Mouse (Mus musculus) hindbrain, embryonic 16.5 days (tissue): ENCODE results near the gene Obscn. TPM values are rescaled to one million over a fixed set of nuclear protein-coding genes. Genes with fewer than 3 reads are reported as not detected.
A peak's percentile ranks its signal among the peaks of the same experiment; 100 is the strongest.

ENCODE experiments used
- ATAC-seq: fragments of 200-750 bp; cut with Nextera tagmentation; 2 replicates; pipeline ENCODE4 v1.8.0; 2017; ENCODE audit warnings: moderate TSS enrichment, moderate library complexity
- H3K27ac ChIP-seq: fragments of 300-500 bp; sonication (generic); 2 replicates; pipeline ENCODE4 v1.5.1; 2014; ENCODE audit warnings: low read depth, mild to moderate bottlenecking, control low read depth, low read length, moderate library complexity
- H3K27me3 ChIP-seq: fragments of 300-500 bp; sonication (generic); replicated peaks from 2 replicates; pipeline ENCODE4 v1.6.1; 2014; ENCODE audit warnings: low read length; ENCODE audit not compliant: control insufficient read depth, insufficient read depth
- H3K36me3 ChIP-seq: fragments of 300-500 bp; sonication (generic); 2 replicates; pipeline ENCODE4 v1.6.1; 2014; ENCODE audit warnings: mild to moderate bottlenecking, low read length, moderate library complexity, mixed read lengths; ENCODE audit not compliant: control insufficient read depth, insufficient read depth
- H3K4me1 ChIP-seq: fragments of 300-500 bp; sonication (generic); 2 replicates; pipeline ENCODE4 v1.6.1; 2014; ENCODE audit warnings: low read depth, low read length; ENCODE audit not compliant: control insufficient read depth, insufficient read depth
- H3K4me2 ChIP-seq: fragments of 300-500 bp; sonication (generic); 2 replicates; pipeline ENCODE4 v1.6.1; 2014; ENCODE audit warnings: mild to moderate bottlenecking, low read length, control low read depth, moderate library complexity
- H3K4me3 ChIP-seq: fragments of 300-500 bp; sonication (generic); 2 replicates; pipeline ENCODE4 v1.5.1; 2014; ENCODE audit warnings: mild to moderate bottlenecking, low read length, control low read depth, moderate library complexity
- H3K9ac ChIP-seq: fragments of 300-500 bp; sonication (generic); 2 replicates; pipeline ENCODE4 v1.6.1; 2014; ENCODE audit warnings: low read depth, mild to moderate bottlenecking, control low read depth, low read length, moderate library complexity
- H3K9me3 ChIP-seq: fragments of 300-500 bp; sonication (generic); 2 replicates; pipeline ENCODE4 v1.6.1; 2014; ENCODE audit warnings: mild to moderate bottlenecking, low read length, moderate library complexity; ENCODE audit not compliant: control insufficient read depth
- WGBS: fragments of 180-500 bp; shearing (Covaris S2); extraction: QIAGEN DNeasy Blood & Tissue Kit; methylation state at CpG from one replicate; pipeline ENCODE4 v1.1.7; 2014; 5-methylcytosine and 5-hydroxymethylcytosine counted together
- polyA plus RNA-seq: library from polyadenylated mRNA; unstranded; fragments of >200 nt; fragmentation: Nextera tagmentation; extraction: Ambion mirVana; gene quantifications from 2 replicates; pipeline ENCODE4 v1.2.1, GENCODE M21; 2015

Gene Obscn
- polyA plus RNA-seq, 1 experiment from 2014 or later = 0.48 TPM

- WGBS = under 1% methylated on average over 64 of the region's 64 CpGs
- Histone ChIP-seq H3K27ac (peak within 1 kb of the TSS; percentile 75), H3K36me3 (peaks cover 11% of the 10 kb centered on the region; the same call in 1 of the 2 replicates), H3K4me3 (peak within 1 kb of the TSS; percentile 97), H3K9me3 (no peaks in the 10 kb centered on the region), H3K9ac (peak within 1 kb of the TSS; percentile 95), H3K4me2 (peak within 1 kb of the TSS; percentile 100), H3K4me1 (peaks cover 40% of the 10 kb centered on the region), H3K27me3 (no peaks in the 10 kb centered on the region)
- peak; percentile 86 for ATAC-seq
Measured at GRCm38 (mm10) chr11:58978027-58978705, 158.0 kb downstream of the Obscn start, which contains the start of gene Trim11. TSS of gene Trim11 (plus strand) at chr11:58978093.

GRCm38 (mm10) chr11:58977607-58978026 lies 158.6 kb downstream of the Obscn start:
- Histone ChIP-seq H3K4me1 (peaks cover 40% of the 10 kb centered on the region), H3K36me3 (peaks cover 8% of the 10 kb centered on the region; the same call in 1 of the 2 replicates), H3K27me3 (no peaks in the 10 kb centered on the region), H3K27ac (peak overlapping the region; percentile 75), H3K4me2 (peak overlapping the region; percentile 100), H3K9ac (peak overlapping the region; percentile 95), H3K4me3 (peak overlapping the region; percentile 97), H3K9me3 (no peaks in the 10 kb centered on the region)
- ATAC-seq = peak; percentile 22; the same call in 1 of the 2 replicates
- under 1% methylated on average over 21 of the region's 21 CpGs for WGBS

GRCm38 (mm10) chr11:58977150-58977549 lies 159.1 kb downstream of the Obscn start:
- no peak for ATAC-seq
- WGBS = under 1% methylated on average over 29 of the region's 29 CpGs
- H3K4me2 ChIP-seq = peak overlapping the region; percentile 100

GRCm38 (mm10) chr11:58974414-58974813 lies 161.8 kb downstream of the Obscn start:
- Histone ChIP-seq H3K9ac (no peak overlapping the region), H3K4me2 (no peak overlapping the region), H3K27ac (no peak overlapping the region), H3K9me3 (no peaks in the 10 kb centered on the region), H3K36me3 (peaks cover 4% of the 10 kb centered on the region; the same call in 1 of the 2 replicates), H3K4me1 (peaks cover 23% of the 10 kb centered on the region), H3K4me3 (no peak overlapping the region), H3K27me3 (no peaks in the 10 kb centered on the region)
- 78% methylated on average over 3 of the region's 3 CpGs for WGBS
- ATAC-seq = no peak

More at GRCm38 (mm10) chr11:58977150-58977549, 159.1 kb downstream of the Obscn start:
- H3K27ac ChIP-seq = peak overlapping the region; percentile 75
- peak overlapping the region; percentile 95 for H3K9ac ChIP-seq
- H3K4me1 ChIP-seq = peaks cover 40% of the 10 kb centered on the region
- no peaks in the 10 kb centered on the region for H3K9me3 ChIP-seq
- H3K36me3 ChIP-seq = peaks cover 6% of the 10 kb centered on the region; the same call in 1 of the 2 replicates
- H3K27me3 ChIP-seq = no peaks in the 10 kb centered on the region
- H3K4me3 ChIP-seq = peak overlapping the region; percentile 97

- Histone ChIP-seq H3K27ac (no peak overlapping the region), H3K9me3 (no peaks in the 10 kb centered on the region), H3K4me1 (peaks cover 10% of the 10 kb centered on the region), H3K36me3 (peaks cover 6% of the 10 kb centered on the region; the same call in 1 of the 2 replicates), H3K4me2 (no peak overlapping the region), H3K9ac (no peak overlapping the region), H3K27me3 (no peaks in the 10 kb centered on the region), H3K4me3 (no peak overlapping the region)
- 98% methylated on average over 3 of the region's 3 CpGs for WGBS
- no peak for ATAC-seq
Measured at GRCm38 (mm10) chr11:58971796-58972195, 164.4 kb downstream of the Obscn start.

GRCm38 (mm10) chr11:58970831-58971530 lies 165.2 kb downstream of the Obscn start:
- Histone ChIP-seq H3K4me3 (no peak overlapping the region), H3K4me1 (peaks cover 8% of the 10 kb centered on the region), H3K9me3 (no peaks in the 10 kb centered on the region), H3K36me3 (peaks cover 6% of the 10 kb centered on the region; the same call in 1 of the 2 replicates), H3K4me2 (no peak overlapping the region), H3K9ac (no peak overlapping the region), H3K27ac (no peak overlapping the region), H3K27me3 (no peaks in the 10 kb centered on the region)
- 89% methylated on average over 21 of the region's 21 CpGs for WGBS
- ATAC-seq = no peak

- H3K9me3 ChIP-seq = no peaks in the 10 kb centered on the region
- WGBS = 80% methylated on average over 6 of the region's 6 CpGs
- ATAC-seq = no peak
Measured at GRCm38 (mm10) chr11:58969659-58970058, 166.5 kb downstream of the Obscn start.

GRCm38 (mm10) chr11:58969027-58969426 lies 167.2 kb downstream of the Obscn start:
- Histone ChIP-seq H3K27me3 (no peaks in the 10 kb centered on the region), H3K36me3 (peaks cover 5% of the 10 kb centered on the region; the same call in 1 of the 2 replicates), H3K4me1 (no peaks in the 10 kb centered on the region), H3K9me3 (no peaks in the 10 kb centered on the region), H3K4me2 (no peak overlapping the region), H3K27ac (no peak overlapping the region), H3K9ac (no peak overlapping the region), H3K4me3 (no peak overlapping the region)
- 86% methylated on average over 8 of the region's 8 CpGs for WGBS
- no peak for ATAC-seq

More at GRCm38 (mm10) chr11:58969659-58970058, 166.5 kb downstream of the Obscn start:
- no peak overlapping the region for H3K4me2 ChIP-seq
- peaks cover 6% of the 10 kb centered on the region; the same call in 1 of the 2 replicates for H3K36me3 ChIP-seq
- no peaks in the 10 kb centered on the region for H3K4me1 ChIP-seq
- H3K9ac ChIP-seq = no peak overlapping the region
- no peak overlapping the region for H3K4me3 ChIP-seq
- no peak overlapping the region for H3K27ac ChIP-seq
- H3K27me3 ChIP-seq = no peaks in the 10 kb centered on the region

GRCm38 (mm10) chr11:58968551-58968950 lies 167.7 kb downstream of the Obscn start:
- 0 out of 2 replicates have a peak, but pooled peaks have one; percentile 41 for ATAC-seq
- no peak overlapping the region for H3K9ac ChIP-seq
- 87% methylated on average over 7 of the region's 7 CpGs for WGBS

More at GRCm38 (mm10) chr11:58968551-58968950, 167.7 kb downstream of the Obscn start:
- Histone ChIP-seq H3K4me2 (no peak overlapping the region), H3K27me3 (no peaks in the 10 kb centered on the region), H3K36me3 (peaks cover 5% of the 10 kb centered on the region; the same call in 1 of the 2 replicates), H3K4me1 (no peaks in the 10 kb centered on the region; the same call in 1 of the 2 replicates), H3K9me3 (no peaks in the 10 kb centered on the region), H3K27ac (no peak overlapping the region), H3K4me3 (no peak overlapping the region)
